Mouse (Mus musculus) CD8-positive naive resting alpha-beta T cell, adult 2 months (primary cell): ENCODE measurements at regions not wholly inside any gene's neighbourhood (a gene's known extent, or its start where the extent isn't known, plus 50 kb on each side); places are given as distances from the start of the nearest gene placed in this dataset.

Experiments used
- DNase-seq, 2 experiments: peaks; one replicate each; pipeline ENCODE4 v3.0.0; 2022; ENCODE audit warnings: low read depth in 2 of 2, low spot score in 2 of 2

DNA sequence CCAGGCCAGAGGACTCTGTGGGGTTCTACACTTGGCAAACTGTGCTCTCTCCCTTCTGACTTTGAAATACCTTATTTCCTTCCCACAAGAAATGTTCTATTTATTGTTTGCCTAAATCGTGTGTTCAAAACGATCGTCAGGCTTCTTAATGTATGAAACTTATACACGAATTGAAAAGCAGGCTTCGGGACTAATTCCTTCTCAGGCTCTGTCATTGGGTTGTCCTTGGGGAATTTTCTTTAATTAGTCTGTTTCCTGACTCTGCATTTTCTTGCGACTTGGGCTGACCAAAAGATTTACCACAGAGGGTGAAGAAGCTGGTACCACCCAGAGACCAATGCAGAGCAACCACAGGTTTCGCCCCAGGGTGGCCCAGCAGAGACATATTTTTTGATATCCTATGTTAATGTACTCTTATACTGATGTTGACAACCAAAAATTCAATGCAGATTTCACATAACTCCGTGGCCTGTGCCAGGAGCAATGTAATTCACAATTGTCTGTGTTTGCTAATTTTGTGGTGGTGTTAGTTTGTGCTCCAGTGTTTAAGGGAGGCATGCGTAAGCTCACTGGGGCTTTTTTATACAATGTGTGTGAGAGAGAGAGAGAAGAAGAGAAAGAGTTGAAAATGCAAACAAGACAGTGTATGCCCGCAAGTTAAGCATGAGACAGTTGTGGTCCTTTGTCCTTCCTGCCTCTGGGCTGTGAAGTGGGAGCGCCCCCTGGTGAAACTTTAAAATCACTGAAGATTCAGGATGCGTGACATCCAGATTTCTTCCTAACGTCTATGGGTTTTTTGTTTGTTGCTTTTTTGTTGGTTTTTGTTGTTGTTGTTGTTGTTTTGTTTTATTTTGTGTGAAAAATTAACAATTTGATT lies 452.7 kb downstream of the Sox2 start:
- no peak for DNase-seq

DNA sequence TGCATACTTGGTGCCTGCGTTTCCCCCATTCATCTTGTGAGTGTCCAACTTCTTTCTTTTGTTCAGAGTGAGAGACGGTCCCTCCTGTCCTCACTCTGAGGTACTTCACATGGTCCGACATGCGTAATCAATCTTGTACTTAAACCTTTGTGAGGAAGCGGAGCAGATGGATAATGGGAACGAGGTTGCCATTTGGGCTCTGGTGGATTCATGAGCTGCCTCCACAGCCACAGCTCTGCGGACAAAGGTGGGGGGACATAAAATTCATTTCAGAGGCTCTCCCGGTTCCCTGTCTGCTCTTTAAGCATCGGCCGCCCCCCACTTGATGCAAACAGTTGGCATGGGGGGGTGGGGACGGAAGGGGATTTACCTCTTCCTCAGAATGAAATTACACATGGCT lies 454.7 kb downstream of the Sox2 start:
- DNase-seq: no peak

DNA sequence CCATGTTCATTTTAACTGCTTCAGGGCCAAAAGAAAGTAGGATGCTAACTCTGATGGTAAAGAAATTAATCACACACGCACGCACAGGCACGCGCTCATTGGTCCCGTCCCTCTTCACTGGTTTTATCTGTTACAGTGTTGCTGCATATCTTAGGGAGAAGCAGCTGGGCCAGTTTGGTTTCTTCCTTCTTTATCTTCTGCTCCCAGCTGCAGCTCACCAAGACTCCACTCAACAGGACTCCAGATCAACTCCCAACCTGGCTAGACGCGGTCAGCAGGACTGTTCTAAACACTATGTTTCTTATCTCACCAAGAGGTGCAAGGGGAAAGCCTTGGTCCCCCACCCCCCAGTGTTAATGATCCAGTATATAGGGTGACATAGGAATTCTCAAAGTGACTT lies 455.9 kb downstream of the Sox2 start:
- no peak for DNase-seq

DNA sequence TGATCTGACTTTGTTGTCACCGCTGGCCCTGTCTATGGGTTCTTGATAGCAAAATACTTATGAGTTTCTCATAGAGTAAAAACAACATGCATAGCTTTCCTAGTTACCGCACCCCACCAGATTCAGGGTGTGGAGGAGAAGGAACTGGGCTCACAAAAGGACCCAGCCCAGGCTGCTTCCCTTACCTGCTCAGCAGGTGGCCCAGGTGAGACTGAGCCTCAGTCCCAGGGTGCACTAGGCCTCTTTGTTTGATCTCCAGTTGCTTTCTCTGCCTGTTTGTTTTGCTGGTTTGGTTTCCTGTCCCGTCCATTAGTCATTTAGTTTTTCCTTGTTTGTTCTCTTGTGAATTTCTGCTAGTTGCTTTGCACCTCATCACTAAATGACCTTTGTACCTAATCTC lies 483.3 kb downstream of the Sox2 start:
- no peak for DNase-seq

DNA sequence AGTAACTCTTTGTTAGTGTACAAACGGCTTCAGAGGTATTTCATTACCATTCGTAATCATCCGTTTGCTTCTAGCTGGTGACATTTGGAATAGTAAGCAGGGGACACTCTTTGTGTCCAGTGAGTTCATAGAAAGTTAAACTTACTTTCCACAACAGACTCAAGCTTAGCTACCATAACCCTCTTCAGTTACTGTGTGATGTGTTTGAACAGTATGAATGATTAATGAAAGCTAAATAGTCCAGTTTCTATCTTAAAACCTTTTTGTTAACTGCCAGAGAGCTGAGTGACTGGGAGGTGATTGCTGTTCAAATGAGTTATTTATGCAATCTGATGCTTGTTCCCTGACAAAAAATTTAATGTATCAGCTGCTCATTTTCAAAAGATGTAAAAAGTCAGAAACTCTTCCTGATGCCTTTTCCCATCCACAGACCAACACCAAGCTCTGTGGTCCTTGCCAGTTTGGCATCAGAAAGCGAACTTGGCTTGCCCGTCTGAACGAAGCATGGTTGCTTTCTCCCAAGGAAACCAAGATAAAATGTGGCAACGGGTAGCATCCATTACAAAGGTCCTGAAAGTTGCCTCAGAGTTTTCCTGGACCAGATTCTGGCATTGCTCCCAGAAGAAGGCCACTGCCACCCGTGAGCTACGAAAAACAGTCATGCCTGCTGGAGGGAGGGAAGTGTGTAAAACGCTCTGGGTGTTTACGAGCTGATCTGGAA lies 491.5 kb downstream of the Sox2 start:
- DNase-seq: no peak

DNA sequence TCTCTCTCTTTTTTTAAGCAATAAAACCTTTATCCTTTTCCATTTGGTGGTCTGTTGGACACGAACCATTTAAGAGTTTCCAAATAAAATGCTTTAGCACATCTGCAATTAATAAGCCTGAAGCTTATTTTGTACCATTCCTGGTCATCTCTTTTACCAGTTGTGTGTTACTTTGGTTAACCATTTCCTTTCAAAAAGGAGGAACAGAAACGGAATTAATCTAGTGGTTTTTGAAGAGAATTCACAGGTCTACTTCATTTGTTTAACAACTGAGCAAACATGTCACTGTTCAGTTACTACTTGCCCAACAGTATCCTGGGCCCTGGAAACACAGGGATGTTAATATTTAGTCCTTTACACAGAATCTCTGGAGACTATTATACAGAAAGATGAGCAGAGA lies 492.5 kb downstream of the Sox2 start:
- no peak for DNase-seq

DNA sequence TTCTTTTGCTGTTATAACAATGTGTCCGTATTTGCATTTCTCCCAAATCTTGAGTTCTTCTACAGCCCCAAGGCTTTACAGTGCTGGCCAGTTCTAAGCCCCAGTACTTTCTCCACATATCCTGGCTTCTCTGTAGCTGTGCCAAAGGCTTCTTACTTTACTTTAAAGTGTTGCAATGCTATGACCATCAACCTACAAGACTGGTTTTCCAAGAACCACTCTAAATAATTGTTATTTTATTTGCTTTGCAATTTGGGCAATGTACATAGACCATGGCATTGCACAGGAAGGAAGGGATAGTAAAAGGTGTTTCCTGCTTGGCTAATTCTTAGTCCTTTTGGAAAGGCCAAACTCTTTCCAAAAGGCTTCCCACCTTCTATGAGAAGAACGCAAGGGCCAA lies 495.4 kb downstream of the Sox2 start:
- no peak for DNase-seq

DNA sequence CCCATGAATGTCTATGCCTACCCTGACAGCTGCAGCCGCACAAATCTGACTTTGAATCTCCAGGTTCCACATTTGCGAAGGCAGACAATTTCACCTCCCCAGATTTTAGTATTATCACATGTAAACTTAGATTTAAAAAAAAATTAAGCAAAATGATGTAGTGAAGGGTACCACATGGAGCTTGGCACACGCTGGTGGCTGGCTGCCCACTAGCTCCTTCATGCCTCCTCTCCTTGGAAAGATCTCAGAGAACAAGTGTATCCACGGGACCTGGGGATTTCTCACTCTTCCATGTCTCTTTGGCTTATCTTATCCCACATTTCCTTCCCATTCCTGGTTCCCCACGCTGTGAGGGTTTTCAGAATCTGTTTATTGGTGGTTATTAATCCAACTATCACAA lies 496.5 kb downstream of the Sox2 start:
- no peak for DNase-seq

DNA sequence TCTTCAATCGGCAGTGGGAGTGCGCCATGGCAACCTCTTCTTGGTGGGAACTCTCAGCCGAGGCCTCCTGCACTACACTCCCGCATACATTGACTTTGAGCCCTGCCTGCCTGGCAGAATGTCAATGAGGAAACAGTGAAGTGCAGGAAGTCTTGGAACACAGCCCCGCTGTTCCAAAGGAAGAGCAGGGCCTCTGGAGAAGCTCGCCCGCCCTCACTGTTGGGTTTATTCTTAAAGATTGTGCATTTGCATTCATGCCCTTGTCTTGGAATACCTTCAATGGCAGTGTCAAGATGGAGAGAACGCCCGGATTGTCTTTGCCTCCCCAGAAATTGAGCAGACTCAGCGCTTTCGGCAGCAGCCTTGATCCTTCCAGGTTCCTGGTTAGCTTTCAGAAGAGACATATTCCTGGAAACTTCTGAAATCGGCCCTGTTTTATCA lies 499.1 kb downstream of the Sox2 start:
- DNase-seq: no peak

DNA sequence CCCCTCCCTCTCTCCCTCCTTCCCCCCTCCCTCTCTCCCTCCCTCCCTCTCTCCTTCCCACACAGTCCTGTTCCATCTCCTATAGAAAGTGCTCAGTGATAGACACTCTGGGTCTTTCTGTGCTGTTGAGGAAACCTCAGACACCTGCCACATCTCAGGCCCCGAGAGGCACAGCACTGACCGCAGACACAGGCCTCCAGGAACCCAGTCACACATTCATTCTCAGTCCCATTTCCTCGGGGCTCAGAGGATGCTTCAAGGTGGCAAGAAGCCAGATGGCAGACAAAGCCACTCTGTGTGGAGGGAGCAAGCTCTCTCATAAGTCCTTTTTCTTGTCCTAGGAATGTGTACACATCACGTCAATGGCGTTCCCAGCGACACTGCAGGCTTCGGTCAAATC lies 502.0 kb downstream of the Sox2 start:
- no peak for DNase-seq

DNA sequence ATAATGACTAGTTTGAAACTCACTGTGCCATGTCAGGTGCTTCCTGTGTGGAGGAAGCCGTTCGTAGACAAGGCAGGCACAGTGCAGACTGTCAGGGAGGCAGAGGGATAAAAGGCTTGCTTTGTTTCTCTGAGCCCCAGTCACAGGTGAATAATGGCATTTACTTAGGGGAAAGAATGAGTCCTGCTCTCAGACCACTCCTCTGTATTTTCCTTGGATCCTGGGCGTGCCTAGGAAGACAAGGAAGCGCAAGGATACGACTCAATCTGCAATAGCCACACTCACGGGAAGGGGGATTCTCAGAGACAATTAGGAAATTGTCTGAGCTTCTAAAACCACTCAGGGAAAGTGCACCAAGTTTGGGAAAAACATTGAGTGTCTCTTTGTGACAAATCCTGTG lies 504.1 kb downstream of the Sox2 start:
- no peak for DNase-seq

DNA sequence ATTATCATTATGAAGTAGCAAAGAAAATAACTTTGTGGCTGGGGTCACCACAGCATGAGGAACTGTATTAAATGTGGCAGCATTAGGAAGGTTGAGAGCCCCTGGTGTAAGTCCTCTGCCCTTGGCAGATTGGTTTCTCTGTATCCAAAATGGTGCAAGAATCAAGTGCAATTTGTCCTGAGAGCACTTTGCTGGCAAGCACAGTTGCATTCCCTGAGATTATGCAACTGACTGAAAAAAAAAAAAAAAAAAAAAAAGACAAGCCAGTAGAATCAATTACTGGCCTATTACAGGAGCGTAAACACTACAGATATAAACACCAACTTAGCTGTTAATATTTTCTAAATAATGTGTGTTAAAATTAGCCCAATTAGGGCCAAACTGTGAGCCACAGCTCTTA lies 518.5 kb downstream of the Sox2 start:
- no peak for DNase-seq

DNA sequence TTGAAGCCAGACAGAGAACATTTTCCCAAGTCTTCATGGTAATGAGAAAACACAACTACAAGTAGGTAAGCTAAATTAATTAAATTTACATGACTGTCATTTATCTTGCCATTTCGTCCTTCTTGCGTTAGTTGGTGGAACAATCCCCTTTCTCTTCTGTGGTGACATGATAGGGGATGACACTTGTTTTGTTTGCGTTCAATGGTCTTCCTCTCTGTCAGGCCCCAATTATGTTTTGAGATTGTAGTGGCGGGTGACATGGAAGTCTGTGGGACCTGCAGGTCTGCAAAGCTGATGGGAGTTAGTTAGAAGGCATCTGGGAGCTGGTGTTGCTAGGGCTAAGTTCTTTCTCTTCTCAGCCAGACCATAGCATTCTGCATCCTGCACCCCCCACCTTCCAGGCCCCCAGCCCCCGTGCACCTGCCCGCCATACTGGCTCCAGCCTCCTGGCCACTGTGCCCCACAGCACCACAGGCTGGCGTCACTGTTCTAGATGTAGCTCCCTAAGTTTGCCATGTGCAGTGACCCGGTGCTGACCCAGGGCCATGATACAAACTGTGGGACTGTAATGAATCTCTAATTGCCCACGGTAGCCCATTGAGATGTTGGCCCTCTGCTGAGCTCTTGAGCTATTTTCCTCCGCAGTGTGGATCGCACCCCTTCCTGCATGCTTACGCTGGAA lies 528.7 kb downstream of the Sox2 start:
- DNase-seq: no peak

DNA sequence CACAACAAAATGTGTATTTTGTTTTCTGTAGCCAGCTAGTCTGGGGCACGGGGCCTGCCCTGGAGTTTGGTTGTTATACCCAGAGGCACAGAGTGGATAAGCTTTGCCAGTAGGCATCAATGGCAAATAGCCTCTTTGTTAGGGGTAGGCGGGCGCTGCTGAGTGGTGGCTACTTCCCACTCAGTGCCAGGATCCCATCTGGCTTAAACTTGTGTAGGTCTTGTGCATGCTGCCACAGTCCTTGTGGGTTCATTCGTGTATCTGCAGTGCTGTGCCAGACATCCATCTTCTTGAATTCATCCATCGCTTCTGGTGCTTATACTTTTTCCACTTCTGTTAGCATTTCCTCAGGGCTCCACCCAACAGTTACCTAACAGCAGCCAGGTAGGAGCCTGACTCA lies 545.4 kb upstream of the Atp11b start:
- DNase-seq: no peak

DNA sequence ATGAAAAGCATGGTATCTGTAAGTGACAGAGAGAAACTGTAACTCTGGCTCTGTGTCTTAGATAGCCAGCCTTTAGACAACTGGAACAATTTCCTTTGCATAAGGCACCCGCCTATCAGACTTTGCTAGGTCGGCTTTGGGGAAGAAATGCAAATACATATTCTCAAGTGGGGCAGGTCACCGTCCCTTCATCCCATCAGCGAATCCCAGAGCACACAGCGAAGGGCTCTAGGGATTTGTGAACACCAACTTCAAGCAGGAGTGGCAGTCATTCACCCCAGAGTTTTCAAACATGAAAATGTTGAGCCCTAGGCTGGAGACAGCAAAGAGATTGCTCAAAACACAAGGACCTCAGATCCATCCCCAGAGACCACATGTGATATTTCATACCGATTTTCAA lies 534.5 kb upstream of the Atp11b start:
- DNase-seq: no peak

DNA sequence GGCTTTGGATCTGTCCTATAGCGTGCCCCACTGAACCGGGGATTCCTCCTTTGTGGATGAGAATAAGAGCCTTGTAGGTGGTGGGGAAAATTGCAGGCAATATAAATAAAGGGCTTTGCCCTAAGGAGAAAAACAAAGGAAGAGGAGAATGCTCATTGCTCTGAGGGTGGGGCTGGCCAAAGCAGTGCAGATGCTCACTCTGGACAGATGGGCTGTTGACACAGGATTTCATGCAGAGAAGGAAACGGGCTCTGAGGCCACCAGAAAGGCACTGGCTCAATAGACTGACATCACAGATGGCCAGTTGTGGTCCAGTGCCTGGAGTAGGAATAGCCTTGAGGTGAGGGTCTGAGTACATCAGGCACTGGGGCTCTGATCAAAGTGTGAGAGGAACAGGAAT lies 532.7 kb upstream of the Atp11b start:
- no peak for DNase-seq

DNA sequence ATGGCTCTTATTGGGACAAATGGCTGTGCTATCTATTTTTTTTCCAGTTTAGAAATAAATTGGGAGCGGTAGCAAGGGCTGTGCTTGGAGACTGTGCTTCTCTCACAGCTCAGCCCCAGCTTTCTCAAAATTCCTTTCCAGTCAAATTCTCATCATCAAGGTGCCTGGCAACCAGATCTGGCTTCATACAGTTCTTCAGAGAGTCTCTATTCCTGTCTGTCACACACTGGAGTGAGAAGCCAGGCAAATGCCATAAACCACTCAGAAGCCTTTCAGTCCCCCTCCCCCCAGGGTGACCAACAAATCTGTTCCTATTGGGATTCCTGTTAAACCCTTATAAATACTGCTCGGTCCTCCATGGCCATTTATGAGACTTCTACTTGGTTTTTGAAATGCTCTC lies 531.7 kb upstream of the Atp11b start:
- no peak for DNase-seq

DNA sequence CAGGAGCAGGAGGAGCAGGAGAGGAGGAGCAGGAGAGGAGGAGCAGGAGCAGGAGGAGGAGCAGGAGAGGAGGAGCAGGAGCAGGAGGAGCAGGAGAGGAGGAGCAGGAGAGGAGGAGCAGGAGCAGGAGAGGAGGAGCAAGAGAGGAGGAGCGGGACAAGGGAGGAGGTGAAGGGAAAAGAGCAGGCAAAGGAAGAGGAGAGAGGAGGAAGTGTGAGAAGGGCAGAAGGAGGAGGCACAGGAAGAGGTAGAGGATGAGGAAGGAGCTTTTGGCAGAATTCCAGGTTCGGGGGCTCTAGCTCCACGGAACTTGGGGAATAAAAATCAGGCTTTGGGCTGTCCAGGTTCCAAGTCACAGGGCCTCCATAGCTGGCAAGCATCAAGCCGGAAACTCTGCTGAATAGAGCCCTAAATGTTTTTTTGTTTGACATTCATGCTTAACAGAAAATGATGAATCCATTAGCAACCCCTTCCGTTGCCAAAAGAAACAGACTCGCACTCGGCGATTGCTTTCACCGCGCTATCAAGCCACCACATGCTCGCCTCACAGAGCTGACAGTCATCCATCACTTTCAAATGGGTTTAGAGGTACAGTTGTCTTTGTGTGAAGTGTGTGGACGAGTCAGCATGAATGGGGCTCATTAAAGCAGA lies 528.7 kb upstream of the Atp11b start:
- no peak for DNase-seq

DNA sequence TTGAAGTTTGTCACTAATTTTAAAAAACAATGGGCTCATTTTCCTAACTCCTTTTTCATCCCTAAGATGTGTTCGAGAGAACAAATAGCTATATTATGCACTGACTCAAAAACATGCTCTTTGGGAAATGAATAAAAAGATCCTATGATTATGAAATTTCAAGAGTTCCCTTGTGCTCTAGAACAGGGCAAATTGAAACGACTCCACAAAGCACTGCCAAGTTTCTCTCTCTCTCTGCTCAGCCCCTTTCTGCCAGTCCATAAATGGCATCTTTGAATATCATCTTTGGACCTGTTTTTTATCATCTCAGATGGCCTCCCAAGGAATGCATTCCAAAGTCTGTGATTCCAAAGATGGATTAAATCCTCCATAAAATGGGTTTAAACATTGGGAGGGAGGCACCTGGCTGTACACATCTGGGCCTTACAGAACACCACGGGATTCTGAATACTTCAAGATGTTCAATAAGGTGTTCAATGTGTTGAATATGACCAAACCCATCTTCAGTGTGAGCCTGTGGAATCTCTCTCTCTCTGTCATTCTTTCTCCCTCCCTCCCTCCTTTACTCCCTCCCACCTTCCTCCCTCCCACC lies 528.0 kb upstream of the Atp11b start:
- DNase-seq: no peak

DNA sequence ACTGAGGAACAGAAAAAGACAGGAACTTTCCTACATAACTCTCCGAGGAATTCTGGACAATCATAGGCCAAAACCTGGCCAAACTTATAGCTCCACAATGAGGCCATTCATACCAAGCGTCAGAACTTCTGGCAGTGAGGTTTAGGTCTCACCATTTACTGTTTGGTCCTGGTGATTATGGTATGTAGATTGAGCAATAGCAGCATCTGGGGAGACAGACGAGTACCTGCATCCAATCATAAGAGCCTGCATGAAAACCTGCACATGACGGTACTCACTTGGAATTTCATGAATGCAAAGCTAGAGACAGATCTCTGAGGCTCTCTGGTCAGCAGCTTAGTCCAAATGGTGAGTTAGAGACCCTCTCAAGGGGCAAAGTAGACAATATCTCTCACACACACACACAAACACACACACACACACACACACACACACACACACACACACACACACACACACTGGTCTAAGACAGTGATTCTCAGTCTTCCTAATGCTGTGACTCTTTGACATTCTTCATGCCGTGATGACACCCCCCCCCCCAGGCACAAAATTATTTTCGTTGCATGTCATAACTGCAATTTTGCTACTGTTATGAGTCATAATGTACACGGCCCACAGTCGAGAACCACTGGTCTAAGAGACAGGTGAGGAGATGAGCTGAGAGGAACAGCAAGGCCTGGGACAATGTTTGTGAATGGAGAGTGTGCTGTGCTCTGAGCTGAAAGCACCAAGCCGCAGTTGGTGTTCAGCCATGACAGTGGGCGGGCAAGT lies 522.6 kb upstream of the Atp11b start:
- no peak for DNase-seq
